Mouse (Mus musculus) forebrain, postnatal 0 days (tissue): ENCODE data around the gene Dclk1. TPM values are rescaled to one million over a fixed set of nuclear protein-coding genes. Genes with fewer than 3 reads are reported as not detected.

Experiments
- ATAC-seq: fragments of 200-750 bp; cut with Nextera tagmentation; 2 replicates; pipeline ENCODE4 v1.8.0; 2017; ENCODE audit warnings: mild to moderate bottlenecking, moderate library complexity
- DNase-seq: peaks from one replicate; pipeline ENCODE4 v3.0.0-alpha.2; 2015
- H3K27ac ChIP-seq: fragments of 300-500 bp; sonication (generic); 2 replicates; pipeline ENCODE4 v1.5.1; 2014; ENCODE audit warnings: low read depth, mild to moderate bottlenecking, antibody characterized with exemption, low read length, moderate library complexity, mixed read lengths
- H3K27me3 ChIP-seq: fragments of 300-500 bp; sonication (generic); 2 replicates; pipeline ENCODE4 v1.6.1; 2014; ENCODE audit warnings: mild to moderate bottlenecking, low read length, mixed read lengths; ENCODE audit not compliant: insufficient read depth
- H3K36me3 ChIP-seq: fragments of 300-500 bp; sonication (generic); 2 replicates; pipeline ENCODE4 v1.6.1; 2014; ENCODE audit warnings: mild to moderate bottlenecking, moderate library complexity; ENCODE audit not compliant: insufficient read depth
- H3K4me1 ChIP-seq: fragments of 300-500 bp; sonication (generic); 2 replicates; pipeline ENCODE4 v1.6.1; 2014; ENCODE audit warnings: antibody characterized with exemption; ENCODE audit not compliant: insufficient read depth
- H3K4me2 ChIP-seq: fragments of 300-500 bp; sonication (generic); 2 replicates; pipeline ENCODE4 v1.6.1; 2014; ENCODE audit warnings: low read depth, mild to moderate bottlenecking, moderate library complexity
- H3K4me3 ChIP-seq: fragments of 300-500 bp; sonication (generic); 2 replicates; pipeline ENCODE4 v1.5.1; 2014; ENCODE audit warnings: low read depth, low read length, mixed read lengths
- H3K9ac ChIP-seq: fragments of 300-500 bp; sonication (generic); 2 replicates; pipeline ENCODE4 v1.6.1; 2014; ENCODE audit warnings: mild to moderate bottlenecking
- H3K9me3 ChIP-seq: fragments of 300-500 bp; sonication (generic); 2 replicates; pipeline ENCODE4 v1.6.1; 2016; ENCODE audit warnings: low read length
- CTCF ChIP-seq: sonication (generic); IDR thresholded peaks from 2 replicates; pipeline ENCODE4 v1.5.1; 2016; ENCODE audit warnings: antibody characterized with exemption, control low read depth, low read depth
- WGBS: fragments of 180-500 bp; shearing (Covaris S2); extraction: QIAGEN DNeasy Blood & Tissue Kit; methylation state at CpG from one replicate; pipeline ENCODE4 v1.1.7; 2014; 5-methylcytosine and 5-hydroxymethylcytosine counted together
- polyA plus RNA-seq: library from polyadenylated mRNA; unstranded; fragments of >200 nt; fragmentation: Nextera tagmentation; extraction: Ambion mirVana; gene quantifications from 2 replicates; pipeline ENCODE4 v1.2.1, GENCODE M21; 2015
- total RNA-seq: library from RNA; depleted of rRNA; stranded (reverse); fragments of >200 nt; gene quantifications from 2 replicates; pipeline ENCODE4 v1.2.3, GENCODE M21; 2014

Gene Dclk1
- total and polyA plus RNA-seq, 2 experiments from 2014 or later, result 219 to 347 TPM

- DNase-seq (no peak), ATAC-seq (peak; percentile 53)
- WGBS, result 66% methylated on average over 14 of the region's 14 CpGs
Measured at GRCm38 (mm10) chr3:55531204-55532044, 289.3 kb downstream of the Dclk1 start.

GRCm38 (mm10) chr3:55532175-55532973 lies 290.2 kb downstream of the Dclk1 start:
- TF ChIP-seq CTCF, result no peak
- ATAC-seq (no peak), DNase-seq (no peak)
- H3K9me3 ChIP-seq, result no peaks in the 10 kb centered on the region
- no peaks in the 10 kb centered on the region for H3K27me3 ChIP-seq
- 59% methylated on average over 17 of the region's 17 CpGs for WGBS
- no peak overlapping the region for H3K9ac ChIP-seq
- peaks cover 20% of the 10 kb centered on the region for H3K36me3 ChIP-seq
- H3K4me1 ChIP-seq, result 0 out of 2 replicates have a peak, but pooled peaks cover 3% of the 10 kb centered on the region
- H3K27ac ChIP-seq, result no peak overlapping the region
- H3K4me3 ChIP-seq, result no peak overlapping the region
- no peak overlapping the region for H3K4me2 ChIP-seq

More at GRCm38 (mm10) chr3:55531204-55532044, 289.3 kb downstream of the Dclk1 start:
- H3K27ac ChIP-seq, result 0 out of 2 replicates have a peak overlapping the region, but pooled peaks have one; percentile 24
- H3K9me3 ChIP-seq, result no peaks in the 10 kb centered on the region
- H3K27me3 ChIP-seq, result no peaks in the 10 kb centered on the region
- no peak overlapping the region for H3K9ac ChIP-seq
- H3K4me1 ChIP-seq, result 0 out of 2 replicates have a peak, but pooled peaks cover 3% of the 10 kb centered on the region
- H3K36me3 ChIP-seq, result peaks cover 22% of the 10 kb centered on the region
- H3K4me3 ChIP-seq, result no peak overlapping the region
- TF ChIP-seq CTCF, result no peak
- no peak overlapping the region for H3K4me2 ChIP-seq

GRCm38 (mm10) chr3:55535591-55536200 lies 293.5 kb downstream of the Dclk1 start:
- DNase-seq (no peak), ATAC-seq (no peak)
- Histone ChIP-seq H3K9me3 (no peaks in the 10 kb centered on the region), H3K4me1 (0 out of 2 replicates have a peak, but pooled peaks cover 3% of the 10 kb centered on the region), H3K4me2 (no peak overlapping the region), H3K27ac (no peak overlapping the region), H3K9ac (no peak overlapping the region), H3K36me3 (peaks cover 20% of the 10 kb centered on the region), H3K27me3 (no peaks in the 10 kb centered on the region), H3K4me3 (no peak overlapping the region)
- no peak for TF ChIP-seq CTCF
- WGBS, result 82% methylated on average over 9 of the region's 9 CpGs

- 63% methylated on average over 6 of the region's 6 CpGs for WGBS
- Histone ChIP-seq H3K9me3 (no peaks in the 10 kb centered on the region), H3K4me3 (no peak overlapping the region), H3K9ac (no peak overlapping the region), H3K27me3 (no peaks in the 10 kb centered on the region), H3K27ac (no peak overlapping the region), H3K36me3 (peaks cover 20% of the 10 kb centered on the region), H3K4me1 (no peaks in the 10 kb centered on the region), H3K4me2 (no peak overlapping the region)
- no peak for TF ChIP-seq CTCF
- DNase-seq (no peak), ATAC-seq (no peak)
Measured at GRCm38 (mm10) chr3:55536901-55537300, 294.7 kb downstream of the Dclk1 start.

- WGBS, result 62% methylated on average over 5 of the region's 5 CpGs
- Histone ChIP-seq H3K4me2 (no peak overlapping the region), H3K27me3 (no peaks in the 10 kb centered on the region), H3K27ac (no peak overlapping the region), H3K9me3 (no peaks in the 10 kb centered on the region), H3K4me3 (no peak overlapping the region), H3K9ac (no peak overlapping the region), H3K4me1 (no peaks in the 10 kb centered on the region), H3K36me3 (peaks cover 20% of the 10 kb centered on the region)
- ATAC-seq (no peak), DNase-seq (no peak)
- no peak for TF ChIP-seq CTCF
Measured at GRCm38 (mm10) chr3:55537714-55538113, 295.6 kb downstream of the Dclk1 start.

GRCm38 (mm10) chr3:55539400-55539799 lies 297.2 kb downstream of the Dclk1 start:
- Histone ChIP-seq H3K27me3 (no peaks in the 10 kb centered on the region), H3K9ac (no peak overlapping the region), H3K27ac (no peak overlapping the region), H3K4me2 (no peak overlapping the region), H3K4me3 (no peak overlapping the region), H3K9me3 (no peaks in the 10 kb centered on the region), H3K36me3 (peaks cover 8% of the 10 kb centered on the region), H3K4me1 (0 out of 2 replicates have a peak, but pooled peaks cover 7% of the 10 kb centered on the region)
- WGBS, result 40% methylated on average over 4 of the region's 4 CpGs
- ATAC-seq (no peak), DNase-seq (no peak)
- no peak for TF ChIP-seq CTCF
